In genomic region chr4:22066785-22067433, GRCm38 (mm10) we compare ENCODE assay signal across 11 mouse cellular contexts.
DNase-seq lines count a peak whose midpoint lies in the region; ATAC-seq and TF ChIP-seq lines count a peak whose summit lies in the region.
"Had no signal": no experiment of that assay in that cellular context is flagged by ENCODE, and none has a peak within 500 bp of the region (broad histone marks: within the 10 kb centered on the region; RNA-seq: fewer than 3 reads in every experiment).

No protein-coding gene starts in this region.

- no peaks in the 10 kb centered on the region for H3K27me3 ChIP-seq in embryonic facial prominence, embryonic 14.5 days (replicated peaks; ENCODE audit: control insufficient read depth, insufficient read depth, low read length)
- no peaks in the 10 kb centered on the region for H3K27me3 ChIP-seq in hindbrain, embryonic 12.5 days
- no peaks in the 10 kb centered on the region for H3K27me3 ChIP-seq in midbrain, embryonic 10.5 days (ENCODE audit: low read depth, poor library complexity, severe bottlenecking)

- ATAC-seq in embryonic facial prominence, embryonic 14.5 days (ENCODE audit: low read depth): peak; percentile 93
- ATAC-seq in hindbrain, embryonic 12.5 days (ENCODE audit: low FRiP score): peak; percentile 85
- ATAC-seq: liver, postnatal 0 days had no signal

- DNase-seq in left cerebral cortex, postnatal 25 days (ENCODE audit: low spot score in 2 of 2): peak; percentile 31 to 38
- DNase-seq in left cerebral cortex, adult 2 months (ENCODE audit: extremely low spot score in 1 of 2, low spot score in 2 of 2): no peak
- peak; percentile 80 for DNase-seq in embryonic facial prominence, embryonic 14.5 days (ENCODE audit: low spot score)
- DNase-seq in midbrain, embryonic 10.5 days (ENCODE audit: low spot score): no peak
- DNase-seq in lung, postnatal 10 days: no peak
- no peak for DNase-seq in ovary, adult 18-20 months (ENCODE audit: low spot score)
- DNase-seq in cerebellum, adult 9-11 months: no peak
- DNase-seq: heart, adult 2 months; kidney, adult 18-20 months; liver, postnatal 0 days had no signal

- H3K36me3 ChIP-seq in embryonic facial prominence, embryonic 14.5 days (ENCODE audit: control insufficient read depth, insufficient read depth, low read length): no peaks in the 10 kb centered on the region
- H3K36me3 ChIP-seq in hindbrain, embryonic 12.5 days: no peaks in the 10 kb centered on the region
- no peaks in the 10 kb centered on the region for H3K36me3 ChIP-seq in midbrain, embryonic 10.5 days

- peaks cover 5% of the 10 kb centered on the region; the same call in 1 of the 2 replicates for H3K4me1 ChIP-seq in embryonic facial prominence, embryonic 14.5 days (ENCODE audit: control insufficient read depth, insufficient read depth, low read length)
- H3K4me1 ChIP-seq in hindbrain, embryonic 12.5 days: peaks cover 11% of the 10 kb centered on the region
- peaks cover 19% of the 10 kb centered on the region for H3K4me1 ChIP-seq in midbrain, embryonic 10.5 days

- no peak overlapping the region for H3K4me2 ChIP-seq in embryonic facial prominence, embryonic 14.5 days (ENCODE audit: low read depth, low read length)
- no peak overlapping the region for H3K4me2 ChIP-seq in hindbrain, embryonic 12.5 days (replicated peaks)

- 21% methylated on average over 5 of the region's 5 CpGs for WGBS in embryonic facial prominence, embryonic 14.5 days
- WGBS in hindbrain, embryonic 12.5 days: 43% methylated on average over 5 of the region's 5 CpGs
- 22% methylated on average over 5 of the region's 5 CpGs for WGBS in midbrain, embryonic 10.5 days

- intact Hi-C loops in left cerebral cortex, postnatal 25 days (cut with DNase I): no loop called here
- intact Hi-C loops in left cerebral cortex, adult 2 months (cut with DNase I): no loop called here

- no peak overlapping the region for H3K9ac ChIP-seq in embryonic facial prominence, embryonic 14.5 days (ENCODE audit: low read depth, low read length)
- no peak overlapping the region for H3K9ac ChIP-seq in hindbrain, embryonic 12.5 days
- H3K9ac ChIP-seq: liver, postnatal 0 days had no signal

- H3K27ac ChIP-seq in left cerebral cortex, adult 2 months: no peak overlapping the region
- H3K27ac ChIP-seq in embryonic facial prominence, embryonic 14.5 days (replicated peaks; ENCODE audit: low read depth, low read length): no peak overlapping the region
- H3K27ac ChIP-seq in hindbrain, embryonic 12.5 days: no peak overlapping the region
- H3K27ac ChIP-seq in midbrain, embryonic 10.5 days (replicated peaks): peak overlapping the region; percentile 75
- H3K27ac ChIP-seq: heart, adult 2 months had no signal

- no peaks in the 10 kb centered on the region for H3K9me3 ChIP-seq in embryonic facial prominence, embryonic 14.5 days (ENCODE audit: control insufficient read depth, low read length)
- no peaks in the 10 kb centered on the region for H3K9me3 ChIP-seq in hindbrain, embryonic 12.5 days (replicated peaks)
- no peaks in the 10 kb centered on the region for H3K9me3 ChIP-seq in midbrain, embryonic 10.5 days (replicated peaks)

- H3K4me3 ChIP-seq in left cerebral cortex, adult 2 months: no peak overlapping the region
- H3K4me3 ChIP-seq in embryonic facial prominence, embryonic 14.5 days (ENCODE audit: low read depth, low read length): no peak overlapping the region
- no peak overlapping the region for H3K4me3 ChIP-seq in hindbrain, embryonic 12.5 days
- H3K4me3 ChIP-seq in midbrain, embryonic 10.5 days: no peak overlapping the region
- H3K4me3 ChIP-seq: heart, adult 2 months had no signal

- no peak for TF ChIP-seq CTCF in left cerebral cortex, adult 2 months (IDR thresholded peaks at IDR 0.05)

Comparison
In these comparisons a context has a peak if more than half of its experiments do, and no peak if none do; other contexts are left out.
1. DNase-seq: peak in left cerebral cortex, postnatal 25 days (2 of 2) and embryonic facial prominence, embryonic 14.5 days (single experiment); none in left cerebral cortex, adult 2 months (0 of 2), midbrain, embryonic 10.5 days (single experiment), lung, postnatal 10 days (single experiment), ovary, adult 18-20 months (single experiment) and cerebellum, adult 9-11 months (single experiment).